Mouse (Mus musculus) left cerebral cortex, adult 11 months (tissue): ENCODE measurements at regions not wholly inside any gene's neighbourhood (a gene's known extent, or its start where the extent isn't known, plus 50 kb on each side); places are given as distances from the start of the nearest gene placed in this dataset.

Experiments used
- DNase-seq: peaks from one replicate; pipeline ENCODE4 v3.0.0; 2022; ENCODE audit warnings: low spot score

- DNase-seq, result no peak
These were observed 127.8 kb downstream of the Stk31 start for GRCm38 (mm10) chr6:49523184-49523583.

GRCm38 (mm10) chr6:49523696-49524095, 128.3 kb downstream of the Stk31 start:
- DNase-seq, result no peak

- DNase-seq, result no peak
These were observed 138.6 kb downstream of the Stk31 start for GRCm38 (mm10) chr6:49533956-49534355.

GRCm38 (mm10) chr6:49534551-49534950, 139.1 kb downstream of the Stk31 start:
- DNase-seq, result no peak

GRCm38 (mm10) chr6:49544946-49545345, 149.5 kb downstream of the Stk31 start:
- DNase-seq, result no peak

- DNase-seq, result no peak
These were observed 159.7 kb downstream of the Stk31 start for GRCm38 (mm10) chr6:49555069-49555468.

- no peak for DNase-seq
These were observed 163.1 kb downstream of the Stk31 start for GRCm38 (mm10) chr6:49558508-49558907.

- DNase-seq, result no peak
These were observed 163.7 kb downstream of the Stk31 start for GRCm38 (mm10) chr6:49559112-49559511.

GRCm38 (mm10) chr6:49578340-49578739, 182.9 kb downstream of the Stk31 start:
- DNase-seq, result no peak

GRCm38 (mm10) chr6:49579691-49580090, 184.3 kb downstream of the Stk31 start:
- no peak for DNase-seq

- no peak for DNase-seq
These were observed 186.8 kb downstream of the Stk31 start for GRCm38 (mm10) chr6:49582040-49582707.

GRCm38 (mm10) chr6:49586553-49586952, 191.1 kb downstream of the Stk31 start:
- DNase-seq, result no peak

GRCm38 (mm10) chr6:49588677-49589076, 193.3 kb downstream of the Stk31 start:
- DNase-seq, result no peak

- DNase-seq, result peak; percentile 31
These were observed 195.7 kb downstream of the Stk31 start for GRCm38 (mm10) chr6:49590927-49591631.

GRCm38 (mm10) chr6:49591632-49592000, 196.2 kb downstream of the Stk31 start:
- no peak for DNase-seq

- no peak for DNase-seq
These were observed 197.3 kb downstream of the Stk31 start for GRCm38 (mm10) chr6:49592676-49593075.

GRCm38 (mm10) chr6:49603201-49603600, 207.8 kb downstream of the Stk31 start:
- DNase-seq, result no peak

- no peak for DNase-seq
These were observed 208.4 kb downstream of the Stk31 start for GRCm38 (mm10) chr6:49603844-49604243.

GRCm38 (mm10) chr6:49606028-49606427, 210.6 kb downstream of the Stk31 start:
- no peak for DNase-seq

- DNase-seq, result no peak
These were observed 211.3 kb downstream of the Stk31 start for GRCm38 (mm10) chr6:49606626-49607158.

- no peak for DNase-seq
These were observed 198.4 kb upstream of the Npy start for GRCm38 (mm10) chr6:49624080-49624479.

GRCm38 (mm10) chr6:49624564-49624963, 197.9 kb upstream of the Npy start:
- no peak for DNase-seq

GRCm38 (mm10) chr6:49633470-49634095, 188.9 kb upstream of the Npy start:
- peak; percentile 19 for DNase-seq
